Mouse (Mus musculus): ENCODE data around the gene Gli3. TPM values are rescaled to one million over a fixed set of nuclear protein-coding genes. Genes with fewer than 3 reads are reported as not detected.
A peak's percentile ranks its signal among the peaks of the same experiment; 100 is the strongest.

Gli3 gene
- total and polyA plus RNA-seq, 2 experiments from 2014 or later: 3.4 to 6.4 TPM

- H3K27ac ChIP-seq (ENCODE audit: low read depth, low read length): no peak overlapping the region
- no peak overlapping the region for H3K9ac ChIP-seq
- H3K27me3 ChIP-seq (ENCODE audit: insufficient read depth, low read length): no peaks in the 10 kb centered on the region
- no peak for DNase-seq
- H3K4me2 ChIP-seq (ENCODE audit: low read depth): no peak overlapping the region
- H3K4me3 ChIP-seq (ENCODE audit: low read depth, low read length): no peak overlapping the region
- no peak for TF ChIP-seq CTCF (IDR thresholded peaks at IDR 0.05; ENCODE audit: low read depth)
- WGBS: 44% methylated on average over 1 of the region's 1 CpGs
- 0 out of 2 replicates have a peak, but pooled peaks have one; percentile 35 for ATAC-seq
- no peaks in the 10 kb centered on the region for H3K9me3 ChIP-seq (ENCODE audit: low read length)
- no peaks in the 10 kb centered on the region for H3K4me1 ChIP-seq (ENCODE audit: insufficient read depth)
- no peaks in the 10 kb centered on the region for H3K36me3 ChIP-seq (ENCODE audit: insufficient read depth)
Observed at GRCm38 (mm10) chr13:15488065-15488464, 25.0 kb downstream of the Gli3 start.

- H3K9me3 ChIP-seq (ENCODE audit: low read length): no peaks in the 10 kb centered on the region
- H3K27me3 ChIP-seq (ENCODE audit: insufficient read depth, low read length): no peaks in the 10 kb centered on the region
- ATAC-seq (no peak), DNase-seq (no peak)
- no peak overlapping the region for H3K4me2 ChIP-seq (ENCODE audit: low read depth)
- H3K36me3 ChIP-seq (ENCODE audit: insufficient read depth): no peaks in the 10 kb centered on the region
- H3K27ac ChIP-seq (ENCODE audit: low read depth, low read length): no peak overlapping the region
- no peak overlapping the region for H3K4me3 ChIP-seq (ENCODE audit: low read depth, low read length)
- WGBS: 90% methylated on average over 4 of the region's 4 CpGs
- no peaks in the 10 kb centered on the region for H3K4me1 ChIP-seq (ENCODE audit: insufficient read depth)
- TF ChIP-seq CTCF (IDR thresholded peaks at IDR 0.05; ENCODE audit: low read depth): no peak
- H3K9ac ChIP-seq: no peak overlapping the region
Observed at GRCm38 (mm10) chr13:15495820-15496219, 32.8 kb downstream of the Gli3 start.

GRCm38 (mm10) chr13:15498338-15498737, 35.3 kb downstream of the Gli3 start:
- Histone ChIP-seq H3K4me2 (ENCODE audit: low read depth) (no peak overlapping the region), H3K9me3 (ENCODE audit: low read length) (no peaks in the 10 kb centered on the region), H3K27me3 (ENCODE audit: insufficient read depth, low read length) (no peaks in the 10 kb centered on the region), H3K36me3 (ENCODE audit: insufficient read depth) (no peaks in the 10 kb centered on the region), H3K4me1 (ENCODE audit: insufficient read depth) (no peaks in the 10 kb centered on the region), H3K9ac (no peak overlapping the region), H3K4me3 (ENCODE audit: low read depth, low read length) (no peak overlapping the region), H3K27ac (ENCODE audit: low read depth, low read length) (no peak overlapping the region)
- no peak for TF ChIP-seq CTCF (IDR thresholded peaks at IDR 0.05; ENCODE audit: low read depth)
- ATAC-seq (no peak), DNase-seq (no peak)
- WGBS: 66% methylated on average over 4 of the region's 4 CpGs

- DNase-seq (no peak), ATAC-seq (no peak)
- no peak overlapping the region for H3K27ac ChIP-seq (ENCODE audit: low read depth, low read length)
- no peaks in the 10 kb centered on the region for H3K36me3 ChIP-seq (ENCODE audit: insufficient read depth)
- no peak overlapping the region for H3K9ac ChIP-seq
- no peaks in the 10 kb centered on the region for H3K4me1 ChIP-seq (ENCODE audit: insufficient read depth)
- no peaks in the 10 kb centered on the region for H3K9me3 ChIP-seq (ENCODE audit: low read length)
- TF ChIP-seq CTCF (IDR thresholded peaks at IDR 0.05; ENCODE audit: low read depth): no peak
- H3K4me2 ChIP-seq (ENCODE audit: low read depth): no peak overlapping the region
- H3K27me3 ChIP-seq (ENCODE audit: insufficient read depth, low read length): no peaks in the 10 kb centered on the region
- H3K4me3 ChIP-seq (ENCODE audit: low read depth, low read length): no peak overlapping the region
Observed at GRCm38 (mm10) chr13:15510925-15511324, 47.9 kb downstream of the Gli3 start.

- WGBS: 27% methylated on average over 5 of the region's 5 CpGs
- H3K4me1 ChIP-seq (ENCODE audit: insufficient read depth): no peaks in the 10 kb centered on the region
- H3K4me3 ChIP-seq (ENCODE audit: low read depth, low read length): no peak overlapping the region
- no peak for TF ChIP-seq CTCF (IDR thresholded peaks at IDR 0.05; ENCODE audit: low read depth)
- no peak overlapping the region for H3K4me2 ChIP-seq (ENCODE audit: low read depth)
- H3K36me3 ChIP-seq (ENCODE audit: insufficient read depth): no peaks in the 10 kb centered on the region
- no peak overlapping the region for H3K27ac ChIP-seq (ENCODE audit: low read depth, low read length)
- H3K9ac ChIP-seq: no peak overlapping the region
- ATAC-seq: no peak
- no peaks in the 10 kb centered on the region for H3K9me3 ChIP-seq (ENCODE audit: low read length)
- no peak for DNase-seq
- H3K27me3 ChIP-seq (ENCODE audit: insufficient read depth, low read length): no peaks in the 10 kb centered on the region
Observed at GRCm38 (mm10) chr13:15513114-15513513, 50.1 kb downstream of the Gli3 start.

- H3K4me3 ChIP-seq (ENCODE audit: low read depth, low read length): no peak overlapping the region
- no peak for TF ChIP-seq CTCF (IDR thresholded peaks at IDR 0.05; ENCODE audit: low read depth)
- 69% methylated on average over 8 of the region's 8 CpGs for WGBS
Observed at GRCm38 (mm10) chr13:15514082-15514481, 51.0 kb downstream of the Gli3 start.

GRCm38 (mm10) chr13:15517048-15517760, 54.2 kb downstream of the Gli3 start:
- no peaks in the 10 kb centered on the region for H3K36me3 ChIP-seq (ENCODE audit: insufficient read depth)
- no peak overlapping the region for H3K27ac ChIP-seq (ENCODE audit: low read depth, low read length)
- no peaks in the 10 kb centered on the region for H3K27me3 ChIP-seq (ENCODE audit: insufficient read depth, low read length)
- no peak overlapping the region for H3K4me2 ChIP-seq (ENCODE audit: low read depth)
- DNase-seq: no peak
- H3K9me3 ChIP-seq (ENCODE audit: low read length): no peaks in the 10 kb centered on the region
- no peak for TF ChIP-seq CTCF (IDR thresholded peaks at IDR 0.05; ENCODE audit: low read depth)
- WGBS: 65% methylated on average over 9 of the region's 9 CpGs
- ATAC-seq: peak; percentile 27; the same call in 1 of the 2 replicates
- H3K4me3 ChIP-seq (ENCODE audit: low read depth, low read length): no peak overlapping the region
- H3K4me1 ChIP-seq (ENCODE audit: insufficient read depth): no peaks in the 10 kb centered on the region
- no peak overlapping the region for H3K9ac ChIP-seq

More at GRCm38 (mm10) chr13:15514082-15514481, 51.0 kb downstream of the Gli3 start:
- Histone ChIP-seq H3K9ac (no peak overlapping the region), H3K27me3 (ENCODE audit: insufficient read depth, low read length) (no peaks in the 10 kb centered on the region), H3K36me3 (ENCODE audit: insufficient read depth) (no peaks in the 10 kb centered on the region), H3K4me1 (ENCODE audit: insufficient read depth) (no peaks in the 10 kb centered on the region), H3K27ac (ENCODE audit: low read depth, low read length) (no peak overlapping the region), H3K4me2 (ENCODE audit: low read depth) (no peak overlapping the region), H3K9me3 (ENCODE audit: low read length) (no peaks in the 10 kb centered on the region)
- no peak for DNase-seq
- ATAC-seq: no peak

Measured in forebrain, postnatal 0 days (tissue).